Mouse (Mus musculus) WW6 (cell line): Measurements from ENCODE around the gene Mphosph9.

Experiments used
- DNase-seq: peaks from one replicate; pipeline ENCODE4 v3.0.0-alpha.2; 2013; ENCODE audit warnings: low read depth, low spot score

Gene Mphosph9

DNA sequence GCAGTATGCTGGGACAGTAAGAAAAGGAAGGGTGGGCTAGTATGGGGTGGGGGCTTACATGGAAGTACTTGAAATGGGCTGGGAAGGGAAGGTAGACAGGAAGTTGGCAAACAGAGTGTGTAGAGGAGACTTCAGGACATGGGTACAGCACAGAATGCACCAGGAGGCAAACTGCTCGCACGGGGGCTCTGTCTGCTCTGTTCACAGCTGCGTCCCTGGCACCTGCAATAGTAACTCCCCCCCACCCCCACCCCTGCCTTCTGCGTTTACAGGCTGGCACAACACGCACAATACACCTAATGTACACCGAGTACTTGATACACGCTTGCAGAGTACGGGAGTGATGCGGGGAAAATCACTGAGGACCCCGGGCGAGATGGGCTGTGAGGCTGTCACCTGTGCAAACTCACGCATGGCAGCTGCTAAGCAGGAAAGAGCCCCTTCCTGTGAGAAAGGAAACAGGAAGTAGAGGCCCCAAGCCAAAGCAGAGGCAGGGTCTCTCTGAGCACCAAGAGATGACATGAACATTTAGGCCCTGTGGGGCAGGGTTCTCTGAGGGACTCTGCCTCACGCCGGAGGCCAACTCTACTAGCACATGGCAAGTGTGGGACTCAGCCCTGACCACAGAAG, 113.1 kb downstream of the Mphosph9 start:
- no peak for DNase-seq

DNA sequence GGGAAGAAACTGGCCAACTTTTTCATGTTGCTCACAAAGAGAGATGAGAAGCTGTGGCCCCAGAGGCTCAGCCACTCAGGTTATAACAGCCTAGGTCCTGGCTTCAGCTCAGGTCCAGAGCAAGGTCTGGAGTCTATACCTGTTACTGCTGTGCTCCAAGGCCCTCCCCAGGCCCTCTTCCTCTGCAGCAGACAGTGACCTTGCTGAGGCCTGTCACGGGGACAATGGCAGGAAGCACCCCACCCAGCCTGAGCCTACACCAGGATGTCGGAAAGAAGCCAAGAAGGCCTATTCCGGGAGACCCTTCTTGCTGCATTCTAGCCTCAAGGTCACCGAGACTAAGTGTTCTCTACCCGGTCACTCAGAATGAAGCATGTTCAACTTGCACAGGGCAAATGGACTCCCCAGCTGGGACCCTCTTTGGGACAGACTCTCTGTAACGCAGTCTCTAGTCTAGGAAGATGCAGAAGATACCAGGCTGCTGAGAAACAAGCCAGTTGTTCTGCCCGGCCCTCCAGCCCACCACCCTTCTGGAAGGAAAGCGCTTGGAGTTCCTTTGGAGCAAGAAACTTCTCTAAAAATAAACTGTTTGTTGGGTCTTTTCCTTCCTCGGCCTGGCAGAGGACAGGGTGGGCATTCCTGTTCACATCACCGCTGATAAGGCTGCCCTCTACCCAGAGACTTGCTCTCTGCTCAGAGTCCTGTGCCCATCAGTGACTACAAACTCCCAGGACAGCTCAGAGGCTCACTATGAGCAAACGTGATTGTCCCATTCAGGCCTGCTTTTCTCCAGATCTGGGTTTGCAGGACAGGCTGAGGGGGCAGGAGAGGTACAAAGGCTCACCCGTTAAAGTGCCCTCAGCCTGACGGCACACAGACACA, 113.9 kb downstream of the Mphosph9 start:
- DNase-seq, result no peak

- no peak for DNase-seq
These were observed 116.1 kb downstream of the Mphosph9 start for GRCm38 (mm10) chr5:124211669-124212068.

DNA sequence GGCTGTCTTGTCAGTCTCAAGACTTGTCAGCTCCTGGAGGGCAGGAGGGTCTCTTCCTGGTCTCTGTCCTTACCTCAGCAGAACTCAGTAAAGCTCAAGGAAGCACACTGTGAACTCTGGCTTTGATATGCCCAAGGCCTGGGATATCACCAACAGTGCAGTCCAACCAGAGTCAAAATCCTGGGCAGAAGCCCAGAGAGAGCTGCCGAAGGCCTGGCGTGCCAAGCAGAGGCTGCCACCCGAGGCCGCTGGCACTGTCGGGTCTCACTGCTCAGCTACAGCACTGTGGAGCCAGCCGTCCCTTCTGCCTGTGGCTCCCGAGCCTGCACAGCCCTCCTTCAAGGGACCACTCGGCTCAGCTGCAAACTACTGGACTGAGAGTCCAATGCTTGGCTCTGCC, 116.5 kb downstream of the Mphosph9 start:
- DNase-seq, result no peak

DNA sequence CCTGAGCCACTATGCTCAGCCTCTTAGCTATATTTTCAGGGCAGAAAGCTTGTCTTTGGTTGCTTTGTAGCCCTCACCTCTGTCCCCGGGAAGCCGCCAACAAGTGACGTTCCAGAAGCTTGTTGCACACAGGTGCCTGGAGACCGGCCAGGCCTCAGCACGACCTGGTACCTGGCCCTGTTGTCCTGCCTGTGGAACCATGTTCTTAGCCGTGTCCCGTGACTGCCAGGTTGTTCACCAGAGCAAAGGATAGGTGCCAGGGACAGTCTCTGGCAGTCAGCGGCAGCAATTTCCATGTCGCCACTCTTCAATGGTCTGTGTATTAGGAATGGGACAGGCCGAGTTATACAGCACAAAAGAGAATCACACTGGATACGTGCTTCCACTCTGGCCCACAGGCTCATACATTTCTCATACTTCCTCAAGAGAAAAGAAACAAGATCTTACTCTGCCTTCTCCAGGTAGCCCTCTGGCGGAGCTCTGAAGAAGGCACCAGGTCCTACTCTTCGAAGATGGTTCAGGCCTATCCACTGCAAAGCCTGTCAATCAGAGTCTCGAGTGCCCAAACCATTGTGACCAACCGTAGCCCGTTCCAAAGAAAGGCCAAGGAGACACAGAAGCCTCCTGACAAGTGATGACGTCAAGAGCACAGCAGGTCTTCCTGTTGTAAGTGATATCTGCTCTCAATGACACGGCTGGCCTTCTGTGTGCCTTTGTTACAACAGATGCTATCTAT, 117.3 kb downstream of the Mphosph9 start:
- DNase-seq, result no peak

GRCm38 (mm10) chr5:124209850-124210249, 117.9 kb downstream of the Mphosph9 start:
- no peak for DNase-seq

GRCm38 (mm10) chr5:124208030-124208429, 119.7 kb downstream of the Mphosph9 start:
- no peak for DNase-seq

- DNase-seq, result no peak
These were observed 121.2 kb downstream of the Mphosph9 start for GRCm38 (mm10) chr5:124206481-124207038.

DNA sequence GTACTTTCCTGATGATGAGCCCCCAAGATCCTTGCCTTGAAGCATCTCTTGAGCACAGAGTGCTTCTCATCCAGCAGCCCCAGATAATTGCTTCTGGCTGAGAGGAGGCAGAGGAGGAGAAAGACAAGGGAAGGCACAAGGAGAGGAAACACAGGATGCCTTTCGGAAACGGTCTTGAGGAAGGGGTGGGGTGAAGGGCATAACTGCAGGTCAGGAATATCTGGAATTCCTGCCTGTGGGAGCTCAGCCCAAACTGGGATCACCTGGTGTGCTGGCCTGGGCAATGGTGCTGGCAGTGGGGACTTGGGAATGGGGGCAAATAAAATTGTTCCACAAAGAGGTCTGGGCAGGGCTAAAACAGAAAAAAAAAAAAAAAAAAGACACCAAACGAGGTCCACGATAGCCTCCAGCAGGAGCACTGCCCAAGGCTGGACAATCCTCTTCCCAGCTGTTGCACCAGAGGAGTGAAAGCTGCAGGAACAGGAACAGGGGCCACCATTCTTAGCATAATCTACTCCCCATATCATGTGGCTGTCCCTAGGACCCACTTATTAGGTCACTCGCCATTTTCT, 121.9 kb downstream of the Mphosph9 start:
- no peak for DNase-seq

- no peak for DNase-seq
These were observed 122.6 kb downstream of the Mphosph9 start for GRCm38 (mm10) chr5:124205211-124205610.

DNA sequence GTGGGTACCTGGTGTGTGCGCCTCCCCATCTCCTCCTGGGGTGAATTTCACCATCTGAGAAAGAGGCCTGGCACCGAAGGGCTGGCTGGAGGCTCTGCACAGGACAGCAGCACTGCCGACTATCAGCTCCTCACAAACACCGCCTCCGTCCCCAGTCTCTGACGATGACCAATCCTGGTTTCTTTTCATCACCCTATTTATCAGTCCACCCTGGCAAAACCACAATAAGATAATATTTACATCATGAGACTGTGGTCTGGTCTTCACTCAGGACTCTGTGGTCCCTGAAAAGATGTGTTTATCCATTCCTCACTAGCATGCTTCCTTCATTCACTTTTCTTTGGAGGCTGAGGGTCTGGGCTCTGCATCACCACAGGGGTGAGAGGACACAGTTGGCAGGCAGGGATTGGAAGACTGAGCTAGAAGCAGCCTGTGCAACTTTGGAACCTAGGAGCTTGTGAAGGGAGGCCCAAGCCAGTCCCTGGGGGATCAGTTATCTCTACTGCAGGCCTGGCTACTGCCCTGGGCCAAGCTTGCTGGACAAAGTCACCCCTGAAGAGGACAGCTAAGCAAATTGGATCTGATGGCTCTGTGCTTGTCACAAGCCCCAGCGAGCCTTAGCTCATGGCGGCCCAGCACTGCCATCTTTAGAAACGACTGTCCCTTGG, 123.5 kb downstream of the Mphosph9 start:
- DNase-seq, result no peak

DNA sequence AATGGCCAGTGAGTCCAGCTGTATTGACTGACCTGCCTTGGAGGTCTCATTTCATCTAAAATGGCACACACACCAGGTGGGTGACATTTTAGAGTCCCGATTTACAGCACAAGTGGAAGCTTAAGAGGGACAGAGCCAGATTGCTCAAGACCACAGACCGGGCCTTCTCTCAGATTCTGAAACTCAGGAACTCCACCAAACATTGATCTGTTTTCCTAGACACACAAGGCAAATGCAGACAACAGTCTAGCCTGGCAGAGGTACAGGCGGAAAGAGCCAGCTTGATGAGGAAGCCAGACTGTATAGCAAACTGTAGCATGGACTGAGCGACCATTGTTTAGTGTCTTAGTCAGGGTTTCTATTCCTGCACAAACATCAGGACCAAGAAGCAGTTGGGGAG, 124.5 kb downstream of the Mphosph9 start:
- no peak for DNase-seq

DNA sequence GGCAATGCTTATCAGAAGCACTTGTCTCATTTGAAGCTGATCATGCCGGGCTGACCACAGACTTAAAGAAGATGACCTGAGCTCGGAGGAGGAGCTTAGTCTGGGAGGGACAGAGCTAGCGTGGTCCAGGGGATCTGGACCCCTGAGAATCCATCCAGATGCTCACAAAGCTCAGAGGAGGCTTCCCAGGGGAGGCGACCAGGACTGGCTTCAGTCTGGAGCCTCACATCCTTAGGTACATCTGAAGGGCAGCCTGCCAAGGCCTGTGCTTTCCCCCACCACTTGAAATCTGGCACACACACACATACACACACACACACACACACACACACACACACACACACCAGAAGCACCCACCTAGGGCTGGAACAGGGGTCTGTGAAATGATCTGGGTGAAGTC, 125.7 kb downstream of the Mphosph9 start:
- DNase-seq, result no peak

DNA sequence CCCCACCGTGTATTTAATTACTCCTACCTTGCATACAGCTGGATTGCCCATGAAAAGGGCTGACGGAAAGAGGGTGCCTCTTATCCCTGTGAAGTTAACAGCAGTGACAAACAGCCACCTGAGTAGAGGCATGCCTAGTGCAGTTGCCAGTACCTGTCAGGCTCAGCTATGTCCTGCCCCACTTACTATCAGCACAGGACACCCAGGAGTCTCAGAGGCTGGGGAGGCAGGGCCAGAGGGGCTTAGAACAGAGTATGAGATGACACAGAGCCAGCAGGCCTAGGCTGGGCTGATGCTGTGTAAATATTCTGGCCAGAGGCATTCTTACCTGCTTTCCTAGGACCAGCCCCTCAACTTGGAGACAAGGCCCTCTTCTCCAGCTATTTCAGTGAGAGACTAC, 126.2 kb downstream of the Mphosph9 start:
- DNase-seq, result no peak
